Mouse (Mus musculus) kidney, embryonic 14.5 days (tissue): ENCODE measurements around the gene Ciao2a. TPM values are rescaled to one million over a fixed set of nuclear protein-coding genes. Genes with fewer than 3 reads are reported as not detected.

Experiments used
- ATAC-seq: fragments of 200-750 bp; cut with Nextera tagmentation; 2 replicates; pipeline ENCODE4 v1.8.0; 2017; ENCODE audit warnings: moderate number of reproducible peaks, mild to moderate bottlenecking, moderate TSS enrichment, moderate library complexity; ENCODE audit not compliant: low FRiP score, low TSS enrichment
- H3K27ac ChIP-seq: fragments of 300-500 bp; sonication (generic); 2 replicates; pipeline ENCODE4 v1.5.1; 2014; ENCODE audit warnings: low read depth, mild to moderate bottlenecking, low read length, moderate library complexity, mixed read lengths
- H3K27me3 ChIP-seq: fragments of 300-500 bp; sonication (generic); 2 replicates; pipeline ENCODE4 v1.6.1; 2014; ENCODE audit warnings: mild to moderate bottlenecking, low read length; ENCODE audit not compliant: control insufficient read depth, insufficient read depth
- H3K36me3 ChIP-seq: fragments of 300-500 bp; sonication (generic); 2 replicates; pipeline ENCODE4 v1.6.1; 2014; ENCODE audit warnings: low read length, mixed read lengths; ENCODE audit not compliant: control insufficient read depth, insufficient read depth
- H3K4me1 ChIP-seq: fragments of 300-500 bp; sonication (generic); 2 replicates; pipeline ENCODE4 v1.6.1; 2014; ENCODE audit warnings: low read length, mixed read lengths; ENCODE audit not compliant: control insufficient read depth, insufficient read depth
- H3K4me2 ChIP-seq: fragments of 300-500 bp; sonication (generic); replicated peaks from 2 replicates; pipeline ENCODE4 v1.6.1; 2014; ENCODE audit warnings: low read depth, mild to moderate bottlenecking, low read length
- H3K4me3 ChIP-seq: fragments of 300-500 bp; sonication (generic); 2 replicates; pipeline ENCODE4 v1.5.1; 2014; ENCODE audit warnings: mild to moderate bottlenecking, low read length
- H3K9ac ChIP-seq: fragments of 300-500 bp; sonication (generic); 2 replicates; pipeline ENCODE4 v1.6.1; 2014; ENCODE audit warnings: low read depth, mild to moderate bottlenecking, low read length, moderate library complexity
- H3K9me3 ChIP-seq: fragments of 300-500 bp; sonication (generic); 2 replicates; pipeline ENCODE4 v1.6.1; 2016; ENCODE audit warnings: low read length; ENCODE audit not compliant: control insufficient read depth
- WGBS: fragments of 180-500 bp; shearing (Covaris S2); extraction: QIAGEN DNeasy Blood & Tissue Kit; methylation state at CpG from one replicate; pipeline ENCODE4 v1.1.7; 2014; 5-methylcytosine and 5-hydroxymethylcytosine counted together
- polyA plus RNA-seq: library from polyadenylated mRNA; unstranded; fragments of >200 nt; fragmentation: Nextera tagmentation; extraction: Ambion mirVana; gene quantifications from 2 replicates; pipeline ENCODE4 v1.2.1, GENCODE M21; 2014

Gene Ciao2a
- polyA plus RNA-seq, 1 experiment from 2014 or later = 164 TPM

GRCm38 (mm10) chr9:66110611-66111379 is 15.6 kb upstream of the Ciao2a start:
- H3K27ac ChIP-seq = no peak overlapping the region
- 77% methylated on average over 8 of the region's 8 CpGs for WGBS
- ATAC-seq = no peak

GRCm38 (mm10) chr9:66114341-66114740 is 12.1 kb upstream of the Ciao2a start:
- Histone ChIP-seq H3K27me3 (no peaks in the 10 kb centered on the region), H3K4me1 (no peaks in the 10 kb centered on the region), H3K36me3 (peaks cover 19% of the 10 kb centered on the region), H3K4me2 (no peak overlapping the region), H3K9ac (no peak overlapping the region), H3K27ac (no peak overlapping the region), H3K4me3 (no peak overlapping the region), H3K9me3 (no peaks in the 10 kb centered on the region)
- WGBS = 93% methylated on average over 3 of the region's 3 CpGs
- ATAC-seq = no peak

More at GRCm38 (mm10) chr9:66110611-66111379, 15.6 kb upstream of the Ciao2a start:
- no peak overlapping the region for H3K4me3 ChIP-seq
- H3K9me3 ChIP-seq = no peaks in the 10 kb centered on the region
- H3K4me2 ChIP-seq = no peak overlapping the region
- no peaks in the 10 kb centered on the region for H3K27me3 ChIP-seq
- H3K9ac ChIP-seq = no peak overlapping the region
- H3K4me1 ChIP-seq = no peaks in the 10 kb centered on the region
- H3K36me3 ChIP-seq = peaks cover 43% of the 10 kb centered on the region

- Histone ChIP-seq H3K36me3 (peaks cover 16% of the 10 kb centered on the region; the same call in 1 of the 2 replicates), H3K27ac (no peak overlapping the region), H3K9me3 (no peaks in the 10 kb centered on the region), H3K4me3 (no peak overlapping the region), H3K9ac (no peak overlapping the region), H3K27me3 (no peaks in the 10 kb centered on the region), H3K4me1 (no peaks in the 10 kb centered on the region), H3K4me2 (no peak overlapping the region)
- no peak for ATAC-seq
- WGBS = 60% methylated on average over 8 of the region's 8 CpGs
These were observed 9.5 kb upstream of the Ciao2a start for GRCm38 (mm10) chr9:66116890-66117289.

- no peaks in the 10 kb centered on the region for H3K9me3 ChIP-seq
- no peaks in the 10 kb centered on the region for H3K27me3 ChIP-seq
- H3K27ac ChIP-seq = no peak overlapping the region
- no peak overlapping the region for H3K9ac ChIP-seq
- peaks cover 5% of the 10 kb centered on the region for H3K4me1 ChIP-seq
- 94% methylated on average over 2 of the region's 2 CpGs for WGBS
- no peak overlapping the region for H3K4me2 ChIP-seq
- no peak overlapping the region for H3K4me3 ChIP-seq
- peaks cover 5% of the 10 kb centered on the region; the same call in 1 of the 2 replicates for H3K36me3 ChIP-seq
- no peak for ATAC-seq
These were observed 6.9 kb upstream of the Ciao2a start for GRCm38 (mm10) chr9:66119498-66119897.

- Histone ChIP-seq H3K4me1 (peaks cover 5% of the 10 kb centered on the region), H3K4me3 (no peak overlapping the region), H3K9ac (no peak overlapping the region), H3K36me3 (peaks cover 4% of the 10 kb centered on the region; the same call in 1 of the 2 replicates), H3K27me3 (no peaks in the 10 kb centered on the region), H3K4me2 (no peak overlapping the region), H3K27ac (no peak overlapping the region), H3K9me3 (no peaks in the 10 kb centered on the region)
- WGBS = 92% methylated on average over 4 of the region's 4 CpGs
- ATAC-seq = no peak
These were observed 6.3 kb upstream of the Ciao2a start for GRCm38 (mm10) chr9:66120106-66120505.

- Histone ChIP-seq H3K4me3 (no peak overlapping the region), H3K4me2 (no peak overlapping the region), H3K27ac (no peak overlapping the region), H3K9me3 (no peaks in the 10 kb centered on the region), H3K4me1 (peaks cover 10% of the 10 kb centered on the region), H3K9ac (no peak overlapping the region), H3K36me3 (no peaks in the 10 kb centered on the region), H3K27me3 (no peaks in the 10 kb centered on the region)
- 82% methylated on average over 3 of the region's 3 CpGs for WGBS
- no peak for ATAC-seq
These were observed 5.5 kb upstream of the Ciao2a start for GRCm38 (mm10) chr9:66120945-66121344.

- Histone ChIP-seq H3K27me3 (no peaks in the 10 kb centered on the region), H3K27ac (no peak overlapping the region), H3K4me3 (no peak overlapping the region), H3K36me3 (no peaks in the 10 kb centered on the region), H3K9ac (no peak overlapping the region), H3K4me2 (no peak overlapping the region), H3K9me3 (no peaks in the 10 kb centered on the region), H3K4me1 (peaks cover 10% of the 10 kb centered on the region)
- ATAC-seq = no peak
These were observed 5.0 kb upstream of the Ciao2a start for GRCm38 (mm10) chr9:66121421-66121820.

GRCm38 (mm10) chr9:66123648-66124047 is 2.8 kb upstream of the Ciao2a start:
- Histone ChIP-seq H3K4me2 (peak overlapping the region; percentile 70), H3K9ac (peak overlapping the region; percentile 84; the same call in 1 of the 2 replicates), H3K27ac (peak overlapping the region; percentile 82; the same call in 1 of the 2 replicates), H3K27me3 (no peaks in the 10 kb centered on the region), H3K36me3 (no peaks in the 10 kb centered on the region), H3K4me1 (peaks cover 19% of the 10 kb centered on the region), H3K9me3 (no peaks in the 10 kb centered on the region), H3K4me3 (peak overlapping the region; percentile 91)
- no peak for ATAC-seq
- 5% methylated on average over 5 of the region's 5 CpGs for WGBS

- peak; percentile 14 for ATAC-seq
- Histone ChIP-seq H3K27ac (peak overlapping the region; percentile 82), H3K4me1 (peaks cover 19% of the 10 kb centered on the region), H3K9ac (peak overlapping the region; percentile 84), H3K27me3 (no peaks in the 10 kb centered on the region), H3K4me2 (peak overlapping the region; percentile 70), H3K36me3 (no peaks in the 10 kb centered on the region), H3K9me3 (no peaks in the 10 kb centered on the region), H3K4me3 (peak overlapping the region; percentile 91)
- under 1% methylated on average over 12 of the region's 12 CpGs for WGBS
These were observed 2.3 kb upstream of the Ciao2a start for GRCm38 (mm10) chr9:66124111-66124531.
